In genomic region chr1:185270403-185271097, GRCm38 (mm10) we compare ENCODE assay signal across 13 mouse cellular contexts.
"Had no signal": no experiment of that assay in that cellular context is flagged by ENCODE, and none has a peak within 500 bp of the region (broad histone marks: within the 10 kb centered on the region; RNA-seq: fewer than 3 reads in every experiment).

No protein-coding gene starts in this region.

- H3K9me3 ChIP-seq: limb, embryonic 10.5 days; midbrain, embryonic 10.5 days had no signal

- H3K4me1 ChIP-seq: limb, embryonic 10.5 days; midbrain, embryonic 10.5 days; neural tube, embryonic 13.5 days had no signal

- H3K27ac ChIP-seq: left cerebral cortex, adult 2 months; limb, embryonic 10.5 days; liver, embryonic 14.5 days; midbrain, embryonic 10.5 days; neural tube, embryonic 13.5 days had no signal

- H3K9ac ChIP-seq: liver, embryonic 14.5 days; neural tube, embryonic 13.5 days had no signal

- H3K4me3 ChIP-seq: left cerebral cortex, adult 2 months; limb, embryonic 10.5 days; midbrain, embryonic 10.5 days; neural tube, embryonic 13.5 days had no signal

- ATAC-seq: lung, postnatal 0 days had no signal

- DNase-seq: kidney, adult 8-10 months; kidney, postnatal 25 days; lung, adult 2 months; lung, postnatal 36 days; midbrain, embryonic 14.5 days; right cerebral cortex, postnatal 14 days; thymus, postnatal 4 days had no signal

- H3K27me3 ChIP-seq: neural tube, embryonic 13.5 days had no signal

- H3K4me2 ChIP-seq: neural tube, embryonic 13.5 days had no signal
